Mouse (Mus musculus) retina, embryonic 14.5 days (tissue): Measurements from ENCODE around the gene Auts2.

Experiments used
- DNase-seq: peaks from one replicate; pipeline ENCODE4 v3.0.0-alpha.2; 2015; ENCODE audit warnings: low spot score

Auts2 gene

GRCm38 (mm10) chr5:132318026-132318765, 224.9 kb downstream of the Auts2 start:
- no peak for DNase-seq

GRCm38 (mm10) chr5:132316897-132317296, 226.2 kb downstream of the Auts2 start:
- DNase-seq: no peak

- no peak for DNase-seq
Observed at GRCm38 (mm10) chr5:132314300-132314699, 228.8 kb downstream of the Auts2 start.

GRCm38 (mm10) chr5:132307000-132307399, 236.1 kb downstream of the Auts2 start:
- no peak for DNase-seq

GRCm38 (mm10) chr5:132305354-132305934, 237.7 kb downstream of the Auts2 start:
- DNase-seq: no peak

GRCm38 (mm10) chr5:132302778-132303177, 240.4 kb downstream of the Auts2 start:
- DNase-seq: no peak

GRCm38 (mm10) chr5:132300794-132301193, 242.3 kb downstream of the Auts2 start:
- no peak for DNase-seq

GRCm38 (mm10) chr5:132299716-132300115, 243.4 kb downstream of the Auts2 start:
- no peak for DNase-seq

- DNase-seq: no peak
Observed at GRCm38 (mm10) chr5:132298996-132299395, 244.1 kb downstream of the Auts2 start.

- no peak for DNase-seq
Observed at GRCm38 (mm10) chr5:132297309-132297708, 245.8 kb downstream of the Auts2 start.

GRCm38 (mm10) chr5:132294469-132294868, 248.7 kb downstream of the Auts2 start:
- no peak for DNase-seq

GRCm38 (mm10) chr5:132292932-132293331, 250.2 kb downstream of the Auts2 start:
- no peak for DNase-seq

GRCm38 (mm10) chr5:132290606-132291535, 252.3 kb downstream of the Auts2 start:
- DNase-seq: no peak

- DNase-seq: no peak
Observed at GRCm38 (mm10) chr5:132283741-132284140, 259.4 kb downstream of the Auts2 start.

- no peak for DNase-seq
Observed at GRCm38 (mm10) chr5:132274098-132274898, 268.8 kb downstream of the Auts2 start.

- peak; percentile 12 for DNase-seq
Observed at GRCm38 (mm10) chr5:132272132-132272531, 271.0 kb downstream of the Auts2 start.

GRCm38 (mm10) chr5:132270896-132271295, 272.2 kb downstream of the Auts2 start:
- no peak for DNase-seq

- no peak for DNase-seq
Observed at GRCm38 (mm10) chr5:132270074-132270473, 273.1 kb downstream of the Auts2 start.

- no peak for DNase-seq
Observed at GRCm38 (mm10) chr5:132268351-132268967, 274.7 kb downstream of the Auts2 start.

- DNase-seq: no peak
Observed at GRCm38 (mm10) chr5:132265015-132265414, 278.1 kb downstream of the Auts2 start.

GRCm38 (mm10) chr5:132261750-132262149, 281.4 kb downstream of the Auts2 start:
- no peak for DNase-seq
